Mouse (Mus musculus): Measurements from ENCODE around the gene Slc5a10. TPM values are rescaled to one million over a fixed set of nuclear protein-coding genes. Genes with fewer than 3 reads are reported as not detected.
"Not testable (repeated sequence)": the region's sequence is repeated elsewhere in the genome, so short reads cannot be mapped to it uniquely, and the experiment has no call there.

Gene Slc5a10
- polyA plus RNA-seq, 1 experiment from 2014 or later: not detected

GRCm38 (mm10) chr11:61647110-61647910 lies 73.3 kb downstream of the Slc5a10 start:
- H3K4me3 ChIP-seq (replicated peaks): no peak overlapping the region
- H3K9ac ChIP-seq: no peak overlapping the region
- no peak overlapping the region for H3K4me2 ChIP-seq
- 43% methylated on average over 10 of the region's 10 CpGs for WGBS (ENCODE audit: insufficient replicate concordance)
- H3K9me3 ChIP-seq (replicated peaks): no peaks in the 10 kb centered on the region
- H3K36me3 ChIP-seq: no peaks in the 10 kb centered on the region
- no peaks in the 10 kb centered on the region for H3K27me3 ChIP-seq
- H3K4me1 ChIP-seq (replicated peaks): no peaks in the 10 kb centered on the region; the same call in 1 of the 2 replicates
- DNase-seq (no peak), ATAC-seq (ENCODE audit: low read depth) (no peak)
- no peak overlapping the region for H3K27ac ChIP-seq

- no peaks in the 10 kb centered on the region for H3K36me3 ChIP-seq
- ATAC-seq (ENCODE audit: low read depth) (no peak), DNase-seq (no peak)
- 0 out of 2 replicates have a peak, but pooled peaks cover 4% of the 10 kb centered on the region for H3K27me3 ChIP-seq
- no peak overlapping the region for H3K9ac ChIP-seq
- no peaks in the 10 kb centered on the region; the same call in 1 of the 2 replicates for H3K4me1 ChIP-seq (replicated peaks)
- no peaks in the 10 kb centered on the region for H3K9me3 ChIP-seq (replicated peaks)
- no peak overlapping the region for H3K4me2 ChIP-seq
- no peak overlapping the region for H3K27ac ChIP-seq
- no peak overlapping the region for H3K4me3 ChIP-seq (replicated peaks)
- 52% methylated on average over 2 of the region's 2 CpGs for WGBS (ENCODE audit: insufficient replicate concordance)
Measured at GRCm38 (mm10) chr11:61646499-61647039, 74.1 kb downstream of the Slc5a10 start.

GRCm38 (mm10) chr11:61645357-61645857 lies 75.2 kb downstream of the Slc5a10 start:
- Histone ChIP-seq H3K27me3 (0 out of 2 replicates have a peak, but pooled peaks cover 4% of the 10 kb centered on the region), H3K4me2 (no peak overlapping the region), H3K4me1 (replicated peaks) (no peaks in the 10 kb centered on the region; the same call in 1 of the 2 replicates), H3K27ac (no peak overlapping the region), H3K9ac (no peak overlapping the region), H3K4me3 (replicated peaks) (no peak overlapping the region), H3K9me3 (replicated peaks) (no peaks in the 10 kb centered on the region), H3K36me3 (no peaks in the 10 kb centered on the region)
- DNase-seq: no peak
- ATAC-seq (ENCODE audit: low read depth): no peak
- 55% methylated on average over 5 of the region's 5 CpGs for WGBS (ENCODE audit: insufficient replicate concordance)

- WGBS (ENCODE audit: insufficient replicate concordance): 58% methylated on average over 11 of the region's 11 CpGs
- no peak overlapping the region for H3K27ac ChIP-seq
- no peak overlapping the region for H3K4me3 ChIP-seq (replicated peaks)
- H3K36me3 ChIP-seq: no peaks in the 10 kb centered on the region
- ATAC-seq (ENCODE audit: low read depth): no peak
- H3K9ac ChIP-seq: no peak overlapping the region
- H3K27me3 ChIP-seq: 0 out of 2 replicates have a peak, but pooled peaks cover 5% of the 10 kb centered on the region
- no peak overlapping the region for H3K4me2 ChIP-seq
- DNase-seq: no peak
- no peaks in the 10 kb centered on the region; the same call in 1 of the 2 replicates for H3K4me1 ChIP-seq (replicated peaks)
- H3K9me3 ChIP-seq (replicated peaks): no peaks in the 10 kb centered on the region
Measured at GRCm38 (mm10) chr11:61644576-61645326, 75.9 kb downstream of the Slc5a10 start.

GRCm38 (mm10) chr11:61643184-61643961 lies 77.3 kb downstream of the Slc5a10 start:
- no peak for ATAC-seq (ENCODE audit: low read depth)
- WGBS (ENCODE audit: insufficient replicate concordance): 56% methylated on average over 5 of the region's 5 CpGs

GRCm38 (mm10) chr11:61642106-61642505 lies 78.5 kb downstream of the Slc5a10 start:
- Histone ChIP-seq H3K27me3 (peaks cover 17% of the 10 kb centered on the region; the same call in 1 of the 2 replicates), H3K9ac (no peak overlapping the region), H3K9me3 (replicated peaks) (no peaks in the 10 kb centered on the region), H3K27ac (no peak overlapping the region), H3K4me3 (replicated peaks) (no peak overlapping the region), H3K36me3 (no peaks in the 10 kb centered on the region), H3K4me1 (replicated peaks) (no peaks in the 10 kb centered on the region; the same call in 1 of the 2 replicates), H3K4me2 (no peak overlapping the region)
- DNase-seq (no peak), ATAC-seq (ENCODE audit: low read depth) (no peak)
- 46% methylated on average over 7 of the region's 7 CpGs for WGBS (ENCODE audit: insufficient replicate concordance)

More at GRCm38 (mm10) chr11:61643184-61643961, 77.3 kb downstream of the Slc5a10 start:
- H3K9ac ChIP-seq: no peak overlapping the region
- H3K4me2 ChIP-seq: no peak overlapping the region
- no peak for DNase-seq
- no peak overlapping the region for H3K4me3 ChIP-seq (replicated peaks)
- no peaks in the 10 kb centered on the region; the same call in 1 of the 2 replicates for H3K4me1 ChIP-seq (replicated peaks)
- no peaks in the 10 kb centered on the region for H3K9me3 ChIP-seq (replicated peaks)
- H3K36me3 ChIP-seq: no peaks in the 10 kb centered on the region
- H3K27me3 ChIP-seq: peaks cover 10% of the 10 kb centered on the region; the same call in 1 of the 2 replicates
- H3K27ac ChIP-seq: no peak overlapping the region

- not testable (repeated sequence) for H3K4me2 ChIP-seq; H3K27ac ChIP-seq; H3K36me3 ChIP-seq; H3K4me1 ChIP-seq (replicated peaks); H3K9ac ChIP-seq; ATAC-seq (ENCODE audit: low read depth); H3K4me3 ChIP-seq (replicated peaks); H3K9me3 ChIP-seq (replicated peaks); DNase-seq
- 63% methylated on average over 9 of the region's 9 CpGs for WGBS (ENCODE audit: insufficient replicate concordance)
- peaks cover 17% of the 10 kb centered on the region for H3K27me3 ChIP-seq
Measured at GRCm38 (mm10) chr11:61640585-61640984, 80.0 kb downstream of the Slc5a10 start.

GRCm38 (mm10) chr11:61639601-61640177 lies 80.9 kb downstream of the Slc5a10 start:
- Histone ChIP-seq H3K4me2 (no peak overlapping the region), H3K27me3 (peaks cover 22% of the 10 kb centered on the region), H3K9me3 (replicated peaks) (no peaks in the 10 kb centered on the region), H3K4me1 (replicated peaks) (no peaks in the 10 kb centered on the region; the same call in 1 of the 2 replicates), H3K36me3 (no peaks in the 10 kb centered on the region), H3K4me3 (replicated peaks) (no peak overlapping the region), H3K9ac (no peak overlapping the region), H3K27ac (no peak overlapping the region)
- no peak for DNase-seq
- 78% methylated on average over 6 of the region's 6 CpGs for WGBS (ENCODE audit: insufficient replicate concordance)
- no peak for ATAC-seq (ENCODE audit: low read depth)

- ATAC-seq (ENCODE audit: low read depth): no peak
- no peaks in the 10 kb centered on the region for H3K9me3 ChIP-seq (replicated peaks)
- peaks cover 26% of the 10 kb centered on the region for H3K27me3 ChIP-seq
- 28% methylated on average over 12 of the region's 12 CpGs for WGBS (ENCODE audit: insufficient replicate concordance)
- H3K9ac ChIP-seq: no peak overlapping the region
- DNase-seq: no peak
- no peaks in the 10 kb centered on the region; the same call in 1 of the 2 replicates for H3K4me1 ChIP-seq (replicated peaks)
- no peaks in the 10 kb centered on the region for H3K36me3 ChIP-seq
- no peak overlapping the region for H3K4me2 ChIP-seq
- no peak overlapping the region for H3K27ac ChIP-seq
- no peak overlapping the region for H3K4me3 ChIP-seq (replicated peaks)
Measured at GRCm38 (mm10) chr11:61638764-61639536, 81.7 kb downstream of the Slc5a10 start.

- DNase-seq (no peak), ATAC-seq (ENCODE audit: low read depth) (no peak)
- no peaks in the 10 kb centered on the region for H3K36me3 ChIP-seq
- WGBS (ENCODE audit: insufficient replicate concordance): 70% methylated on average over 3 of the region's 3 CpGs
- H3K27me3 ChIP-seq: peaks cover 27% of the 10 kb centered on the region
- no peaks in the 10 kb centered on the region for H3K4me1 ChIP-seq (replicated peaks)
- no peak overlapping the region for H3K27ac ChIP-seq
- no peak overlapping the region for H3K4me3 ChIP-seq (replicated peaks)
- H3K9me3 ChIP-seq (replicated peaks): no peaks in the 10 kb centered on the region
- no peak overlapping the region for H3K4me2 ChIP-seq
- H3K9ac ChIP-seq: no peak overlapping the region
Measured at GRCm38 (mm10) chr11:61637856-61638255, 82.8 kb downstream of the Slc5a10 start.

Measured in liver, embryonic 13.5 days (tissue).